Mouse (Mus musculus) thymus, postnatal 10 days (tissue): Measurements from ENCODE around the gene Zfp513.
"Not testable (repeated sequence)": the region's sequence is repeated elsewhere in the genome, so short reads cannot be mapped to it uniquely, and the experiment has no call there.

Experiments used
- DNase-seq, 2 experiments: peaks; one replicate each; pipeline ENCODE4 v3.0.0; 2021; ENCODE audit warnings: low spot score in 2 of 2

The Zfp513 gene

DNA sequence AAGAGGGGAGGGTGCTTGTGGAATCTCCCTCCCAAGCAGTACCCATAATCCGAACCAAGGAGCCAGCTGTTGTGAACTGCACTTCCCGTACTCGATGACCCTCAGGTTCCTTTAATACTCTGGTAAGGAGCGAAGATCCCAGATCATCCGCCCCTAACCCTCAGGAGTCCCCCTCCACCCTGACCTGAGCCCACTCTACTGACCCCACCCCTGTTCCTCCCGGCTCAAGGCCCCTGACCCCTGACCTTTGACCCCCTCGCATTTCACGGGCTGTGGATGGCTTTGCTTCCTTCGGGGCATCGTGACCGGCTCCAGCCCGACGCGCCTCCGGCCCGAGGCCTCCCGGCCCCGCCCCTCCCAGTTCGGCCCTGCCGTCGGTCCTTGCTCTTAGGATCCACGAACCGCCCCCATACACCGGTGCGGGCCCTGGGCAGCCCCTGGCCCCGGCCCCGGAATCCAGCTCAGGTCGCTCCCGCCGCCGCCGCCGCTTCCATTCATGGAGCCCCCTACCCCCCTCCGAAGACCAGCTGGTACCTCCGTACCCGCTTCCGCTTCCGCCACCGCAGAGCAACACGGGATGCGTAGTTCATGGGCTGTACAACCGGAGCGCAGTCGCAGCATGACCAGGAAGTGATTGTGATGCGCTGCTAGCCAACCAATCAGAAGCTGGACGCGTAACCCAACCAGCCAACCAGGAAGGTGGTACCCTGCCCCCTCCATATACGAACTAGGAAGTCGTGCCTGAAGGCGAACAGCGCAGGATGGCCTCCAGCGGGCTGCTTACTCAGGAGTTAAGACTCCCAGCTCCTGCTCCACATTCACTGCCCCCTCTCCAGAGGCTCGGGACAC, at the start of gene Zfp513:
TSS of gene Zfp513 (minus strand) at position 562 of the 849 bp plus-strand sequence.
- DNase-seq = peak; percentile 91 to 96

- no peak for DNase-seq
These were observed 49.5 kb upstream of the Zfp513 start, which contains the start of gene Krtcap3 for GRCm38 (mm10) chr5:31251541-31252101. TSS of gene Krtcap3 (plus strand) at chr5:31251691.

DNA sequence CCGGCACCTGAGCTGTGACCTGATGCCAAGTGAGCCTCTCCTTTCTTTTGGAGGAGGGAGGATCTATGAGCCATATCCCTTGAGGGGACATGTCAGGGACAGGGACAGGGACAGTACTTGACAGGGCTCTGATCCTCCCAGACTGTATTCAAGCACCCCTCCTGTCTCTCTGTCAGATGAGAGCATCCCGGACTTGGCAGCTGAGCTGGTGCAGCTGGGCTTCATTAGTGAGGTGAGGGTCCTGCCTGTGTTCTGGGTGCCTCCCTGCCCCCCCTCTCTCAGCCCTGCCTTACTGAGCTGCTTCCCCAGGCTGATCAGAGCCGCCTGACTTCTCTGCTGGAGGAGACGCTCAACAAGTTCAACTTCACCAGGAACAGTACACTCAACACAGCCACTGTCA, 48.6 kb upstream of the Zfp513 start:
- DNase-seq = no peak

DNA sequence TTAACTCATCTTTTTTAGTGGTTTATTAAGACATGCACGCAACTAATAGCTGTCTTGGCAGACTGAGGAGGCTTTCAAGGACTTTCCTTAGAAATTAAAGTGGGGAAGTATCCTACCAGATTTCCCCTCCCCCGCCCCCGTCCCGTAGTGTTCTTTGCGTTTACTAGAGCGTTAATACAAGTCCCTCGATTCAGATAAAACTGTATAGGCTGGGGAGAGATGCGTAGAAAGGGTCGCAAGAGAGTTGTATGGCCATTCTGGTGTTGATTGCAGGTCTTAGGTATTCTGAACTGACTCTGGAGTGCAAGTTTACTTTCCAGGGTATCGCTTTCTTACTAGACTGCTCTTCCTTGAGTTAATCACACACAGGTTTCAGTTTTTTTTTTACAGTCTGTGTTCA, 40.1 kb upstream of the Zfp513 start:
- no peak for DNase-seq

- DNase-seq = no peak
These were observed 39.5 kb upstream of the Zfp513 start for GRCm38 (mm10) chr5:31241522-31242034.

GRCm38 (mm10) chr5:31240637-31241521, 38.8 kb upstream of the Zfp513 start, which contains the start of the genes Nrbp1 and Gm9970:
TSS of gene Nrbp1 (plus strand) at chr5:31240864.
TSS of gene Gm9970 (minus strand) at chr5:31241232.
- peak; percentile 93 to 94 for DNase-seq

- no peak for DNase-seq
These were observed 24.5 kb upstream of the Zfp513 start for GRCm38 (mm10) chr5:31226641-31227040.

DNA sequence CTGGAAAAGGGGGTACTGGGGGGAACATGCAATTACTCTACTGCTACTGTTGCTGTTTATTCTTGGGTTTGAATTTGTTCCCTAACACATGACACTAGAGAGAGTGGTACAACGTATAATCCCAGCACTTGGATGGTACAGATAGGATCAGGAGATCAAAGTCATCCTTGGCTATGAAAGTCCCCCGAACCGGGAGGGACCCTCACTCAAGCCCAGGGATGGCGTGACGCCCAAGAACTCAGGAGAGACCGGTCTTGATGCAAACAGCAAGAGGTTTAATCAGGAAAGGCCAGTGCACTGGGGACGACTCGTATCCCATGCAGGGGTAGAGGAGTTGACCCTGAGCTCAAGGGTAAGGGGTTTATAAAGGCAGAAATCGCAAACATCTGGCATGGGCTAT, 20.6 kb upstream of the Zfp513 start:
- DNase-seq = no peak

GRCm38 (mm10) chr5:31221304-31221945, 19.3 kb upstream of the Zfp513 start:
- DNase-seq = peak; percentile 31 to 35

DNA sequence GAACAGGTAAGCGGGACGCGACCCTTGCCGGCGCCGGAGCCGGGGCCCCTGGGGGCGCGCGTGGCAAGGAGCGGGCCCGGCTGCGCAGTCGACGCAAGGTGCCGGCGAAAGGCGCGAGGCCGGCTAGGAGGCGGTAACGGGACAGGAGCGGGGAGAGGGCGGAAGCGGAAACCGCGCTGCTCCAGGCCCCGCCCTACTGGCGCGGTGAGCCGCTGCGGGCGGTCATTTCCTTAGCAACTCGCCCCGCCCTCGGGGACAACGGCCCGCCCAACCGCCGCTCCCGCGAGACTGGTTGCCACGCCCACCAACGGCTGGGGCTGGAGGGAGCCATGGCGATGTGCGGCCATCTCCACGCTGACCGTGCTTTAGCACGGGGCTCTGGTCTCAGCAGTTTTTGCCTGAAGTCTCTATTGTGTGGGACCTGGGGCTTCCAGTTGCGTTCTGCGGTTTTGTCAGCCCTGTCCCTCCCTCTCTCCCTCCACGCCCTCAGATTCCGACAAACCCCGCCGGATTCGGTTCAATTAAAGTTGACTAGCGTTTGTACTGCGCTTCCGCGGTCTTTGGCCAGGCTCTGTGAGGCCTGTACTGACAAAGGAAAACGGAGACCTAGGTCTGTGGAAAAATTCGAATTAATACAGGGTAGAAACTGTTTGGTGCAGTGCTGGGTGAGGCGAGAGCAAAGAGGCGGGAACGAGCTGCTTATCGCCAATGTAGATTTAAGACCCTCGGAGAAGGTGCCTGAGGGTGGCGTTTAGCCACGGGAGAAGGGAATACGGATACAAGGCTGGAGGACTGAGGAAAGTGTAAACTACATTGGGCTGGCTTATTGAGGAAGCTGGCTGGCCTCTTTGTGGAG, 18.6 kb upstream of the Zfp513 start, which contains the start of gene Ppm1g:
TSS of gene Ppm1g (minus strand) at position 240 of the 856 bp plus-strand sequence.
- peak; percentile 94 to 98 for DNase-seq

- DNase-seq = no peak
These were observed 17.9 kb upstream of the Zfp513 start for GRCm38 (mm10) chr5:31219911-31220447.

GRCm38 (mm10) chr5:31219474-31219873, 17.4 kb upstream of the Zfp513 start:
- DNase-seq = no peak

- DNase-seq = no peak
These were observed 17.0 kb upstream of the Zfp513 start for GRCm38 (mm10) chr5:31219070-31219469.

- DNase-seq = no peak
These were observed 16.2 kb upstream of the Zfp513 start for GRCm38 (mm10) chr5:31218294-31218693.

DNA sequence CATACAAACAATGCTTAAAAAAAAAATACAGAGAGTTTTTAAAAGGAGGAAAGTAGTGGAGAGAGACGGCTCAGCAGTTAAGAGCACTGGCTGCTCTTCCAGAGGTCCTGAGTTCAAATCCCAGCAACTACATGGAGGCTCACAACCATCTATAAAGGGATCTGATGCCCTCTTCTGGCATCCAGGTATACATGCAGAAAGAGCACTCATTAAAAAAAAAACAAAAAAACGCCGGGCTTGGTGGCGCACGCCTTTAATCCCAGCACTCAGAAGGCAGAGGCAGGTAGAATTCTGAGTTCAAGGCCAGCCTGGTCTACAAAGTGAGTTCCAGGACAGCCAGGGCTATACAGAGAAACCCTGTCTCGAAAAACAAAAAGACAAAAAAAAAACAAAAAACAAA, 14.5 kb upstream of the Zfp513 start:
- DNase-seq = not testable (repeated sequence)

DNA sequence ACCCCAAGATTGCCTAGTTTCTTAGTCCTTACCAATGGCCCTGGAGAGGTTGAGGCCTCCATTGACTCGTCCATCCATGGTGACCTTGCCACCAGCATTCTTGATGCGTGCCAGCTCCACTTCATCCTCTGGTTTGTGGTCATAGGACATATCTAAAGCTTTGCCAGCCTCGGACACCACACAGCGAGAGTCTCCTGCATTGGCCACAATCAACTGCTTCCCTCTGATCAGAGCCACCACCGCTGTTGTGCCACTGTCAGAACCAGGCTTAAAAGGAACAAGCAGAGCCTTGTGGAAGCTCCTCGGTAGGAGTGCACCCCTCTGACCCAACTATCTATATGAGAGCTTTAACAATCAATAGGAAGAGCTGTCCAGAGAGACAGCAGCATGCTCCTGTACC, 2.3 kb upstream of the Zfp513 start:
- no peak for DNase-seq

DNA sequence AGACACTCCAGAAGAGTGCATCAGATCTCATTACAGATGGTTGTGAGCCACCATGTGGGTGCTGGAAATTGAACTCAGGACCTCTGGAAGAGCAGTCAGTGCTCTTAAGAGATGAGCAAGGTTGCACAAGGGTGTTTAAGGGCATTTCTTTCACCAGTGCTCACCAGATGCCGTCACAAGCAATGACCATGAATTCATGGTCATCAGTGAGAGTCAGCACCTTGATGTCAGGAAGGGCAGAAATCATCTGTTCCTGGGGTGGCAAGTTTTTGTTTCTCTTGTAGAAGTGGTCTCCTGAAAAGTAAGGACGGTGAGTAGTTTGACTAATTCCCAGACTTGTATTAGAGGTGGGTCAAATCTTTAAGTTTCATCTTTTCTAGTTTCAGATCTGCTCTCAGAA, 1.8 kb upstream of the Zfp513 start:
- no peak for DNase-seq

GRCm38 (mm10) chr5:31202933-31203332, 830 bp upstream of the Zfp513 start:
- DNase-seq = no peak

DNA sequence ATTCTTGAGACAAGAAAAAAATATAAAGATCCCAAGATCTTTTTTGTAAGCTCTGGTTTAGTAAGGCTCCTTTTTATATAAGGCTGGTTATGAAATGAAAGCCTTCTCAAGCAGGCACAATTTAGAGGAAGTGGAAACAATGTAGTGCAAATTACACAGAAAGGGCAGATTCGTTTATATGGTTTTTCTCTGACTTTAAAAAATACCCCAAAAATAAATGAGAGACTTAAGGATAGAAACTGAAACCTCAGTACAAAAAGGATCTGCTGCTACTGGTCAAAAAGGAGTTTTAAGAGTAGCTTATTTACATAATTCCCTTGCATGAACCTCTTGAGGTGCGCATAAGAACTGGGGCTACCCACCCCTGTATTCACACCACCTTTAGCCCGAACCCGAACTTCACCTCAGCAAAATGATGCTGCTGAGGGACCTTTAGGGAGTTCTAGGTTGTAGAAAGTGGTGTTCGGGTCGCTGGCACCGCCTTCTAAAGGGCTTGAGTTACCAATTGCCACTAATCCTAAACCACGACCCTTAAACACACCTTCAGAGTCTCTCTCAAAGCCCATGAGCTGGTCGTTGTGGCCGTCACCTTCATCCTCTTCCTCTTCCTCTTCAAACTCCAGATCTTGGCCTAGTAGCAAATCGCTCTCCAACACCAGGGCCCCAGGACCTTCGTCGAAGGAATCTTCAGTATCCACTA, 911 bp downstream of the Zfp513 start:
- DNase-seq = no peak
